Mouse (Mus musculus): ENCODE measurements around the gene Cartpt.
"Not testable (repeated sequence)": the region's sequence is repeated elsewhere in the genome, so short reads cannot be mapped to it uniquely, and the experiment has no call there.

Gene Cartpt

DNA sequence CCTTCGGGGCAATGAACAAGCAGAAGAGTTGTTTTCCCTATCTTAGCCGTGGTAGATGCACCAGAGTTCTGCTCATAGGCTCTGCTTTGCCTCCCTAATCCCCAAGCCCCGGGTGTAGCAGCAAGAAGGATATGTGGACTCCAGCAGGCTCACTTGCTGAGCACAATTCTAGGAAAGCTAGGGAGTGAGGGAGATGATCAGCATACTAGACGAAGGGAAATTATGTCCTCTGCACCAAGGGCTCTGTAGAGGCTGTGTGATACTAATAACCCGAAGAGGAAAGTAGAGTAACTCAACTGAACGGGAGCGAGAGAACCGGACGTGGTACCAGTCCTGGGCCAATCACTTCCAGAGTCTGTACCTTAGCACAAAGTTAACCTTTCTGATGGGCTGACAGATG lies at the start of gene Cartpt:
Gene Cartpt (minus strand): TSS at position 127 of the 400 bp plus-strand sequence.
- no peak for DNase-seq (ENCODE audit: low read depth, low spot score)

GRCm38 (mm10) chr13:99947417-99947816 lies 46.5 kb upstream of the Cartpt start:
- no peak for DNase-seq (ENCODE audit: low read depth, low spot score)

DNA sequence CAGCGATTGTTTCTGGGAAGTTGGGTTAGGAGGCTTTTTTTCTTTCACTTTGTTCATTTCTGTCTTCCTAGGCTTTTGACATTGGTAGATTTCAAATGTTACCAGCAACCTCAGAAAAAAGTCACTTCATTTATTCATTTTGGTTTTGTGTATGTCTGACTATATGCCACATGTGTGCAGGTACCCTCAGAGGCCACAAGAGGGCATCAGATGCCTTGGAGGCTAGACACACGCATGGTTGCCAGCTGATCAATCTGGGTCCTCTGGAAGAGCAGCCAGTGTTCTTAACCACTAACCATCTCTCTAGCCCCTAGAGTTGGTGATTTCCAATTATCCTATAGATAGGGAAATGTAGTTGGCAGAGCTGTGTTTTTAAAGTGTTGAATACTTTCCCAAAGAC lies 42.6 kb upstream of the Cartpt start:
- DNase-seq (ENCODE audit: low read depth, low spot score): no peak

DNA sequence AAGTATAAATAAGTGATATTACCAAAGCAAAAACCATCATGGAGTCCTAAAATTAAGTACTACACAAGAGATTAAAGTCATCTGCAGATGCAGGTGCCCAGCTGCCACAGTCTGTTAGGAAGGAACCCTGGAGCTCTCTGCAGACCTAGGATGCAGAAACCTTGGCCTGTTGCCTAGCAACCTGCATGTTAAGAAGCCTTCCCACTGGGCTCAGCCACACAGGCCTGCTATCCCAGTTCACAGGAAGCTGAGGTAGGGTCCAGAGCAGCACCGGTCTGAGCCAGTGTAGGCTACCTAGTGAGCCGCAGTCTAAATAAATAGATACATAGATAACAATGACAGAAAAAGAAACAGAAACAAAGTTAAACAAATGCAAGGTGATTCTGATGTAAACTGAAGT lies 39.7 kb upstream of the Cartpt start:
- peak; percentile 39 for DNase-seq (ENCODE audit: low read depth, low spot score)

DNA sequence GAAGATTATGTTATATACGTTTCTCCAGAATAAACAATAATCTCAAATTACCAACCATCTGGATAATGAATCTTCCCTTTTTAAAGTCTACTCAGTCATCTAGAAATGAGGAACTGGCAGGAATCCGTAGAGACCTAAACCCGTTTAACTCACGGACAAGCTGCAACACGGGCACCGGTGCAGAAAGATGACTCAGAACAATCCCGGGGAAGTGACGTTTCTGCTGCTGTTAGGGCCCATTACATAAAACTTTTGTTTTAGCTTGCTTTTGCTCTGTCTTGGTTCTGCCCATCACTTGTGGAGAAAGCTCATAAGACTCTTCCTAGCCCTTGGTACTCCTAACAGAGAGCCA lies 38.4 kb upstream of the Cartpt start:
- DNase-seq (ENCODE audit: low read depth, low spot score): no peak

DNA sequence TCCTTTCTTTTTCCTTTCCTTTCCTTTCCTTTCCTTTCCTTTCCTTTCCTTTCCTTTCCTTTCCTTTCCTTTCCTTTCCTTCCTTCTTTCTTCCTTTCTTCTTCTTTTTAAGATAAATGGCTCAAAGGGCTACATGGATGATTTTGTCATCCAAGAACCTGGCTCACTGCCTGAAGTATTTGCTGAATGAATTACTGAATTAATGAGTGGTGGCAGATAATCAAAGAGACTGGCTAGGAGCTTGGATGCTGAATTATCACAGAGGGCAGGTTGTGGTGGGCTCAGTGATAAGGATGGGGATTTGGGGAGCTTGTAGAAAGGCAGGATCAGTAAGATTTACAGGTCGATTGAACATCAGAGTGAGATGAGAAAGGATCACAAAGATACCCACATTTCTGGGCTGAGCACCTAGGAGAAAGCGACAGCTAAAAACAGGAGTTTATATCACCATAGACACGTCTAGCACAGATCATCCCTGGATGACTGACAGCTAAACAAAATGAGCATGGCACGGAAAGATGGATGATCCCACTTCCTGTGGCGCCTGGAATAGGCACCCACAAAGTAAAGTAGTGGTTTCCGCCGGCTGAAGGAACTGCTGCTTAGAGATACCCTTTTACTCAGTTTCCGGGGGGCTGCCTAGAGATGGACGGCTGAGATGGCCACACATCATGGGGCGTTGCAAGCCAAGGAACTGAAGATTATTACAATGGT lies 37.9 kb upstream of the Cartpt start:
- no peak for DNase-seq (ENCODE audit: low read depth, low spot score)

- DNase-seq (ENCODE audit: low read depth, low spot score): no peak
These were observed 36.9 kb upstream of the Cartpt start for GRCm38 (mm10) chr13:99937741-99938140.

DNA sequence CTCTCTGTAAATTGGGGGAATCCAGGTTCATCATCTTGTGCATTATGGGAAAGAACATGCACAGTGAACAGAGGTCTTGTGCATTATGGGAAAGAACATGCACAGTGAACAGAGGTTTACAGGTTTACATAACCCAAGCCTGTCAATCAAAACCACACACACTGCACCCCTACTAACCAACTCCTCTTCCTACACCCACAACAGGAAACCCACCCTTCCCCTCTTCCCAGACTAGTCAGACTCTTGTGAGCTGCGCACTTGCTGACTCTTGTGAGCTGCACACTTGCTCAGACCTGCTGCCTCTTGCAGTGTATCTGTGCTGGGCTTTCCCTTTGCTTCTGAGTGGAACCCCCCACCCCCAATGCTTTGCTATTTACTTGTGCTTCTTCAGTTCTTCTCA lies 31.5 kb upstream of the Cartpt start:
- no peak for DNase-seq (ENCODE audit: low read depth, low spot score)

GRCm38 (mm10) chr13:99931502-99931901 lies 30.6 kb upstream of the Cartpt start:
- DNase-seq (ENCODE audit: low read depth, low spot score): no peak

DNA sequence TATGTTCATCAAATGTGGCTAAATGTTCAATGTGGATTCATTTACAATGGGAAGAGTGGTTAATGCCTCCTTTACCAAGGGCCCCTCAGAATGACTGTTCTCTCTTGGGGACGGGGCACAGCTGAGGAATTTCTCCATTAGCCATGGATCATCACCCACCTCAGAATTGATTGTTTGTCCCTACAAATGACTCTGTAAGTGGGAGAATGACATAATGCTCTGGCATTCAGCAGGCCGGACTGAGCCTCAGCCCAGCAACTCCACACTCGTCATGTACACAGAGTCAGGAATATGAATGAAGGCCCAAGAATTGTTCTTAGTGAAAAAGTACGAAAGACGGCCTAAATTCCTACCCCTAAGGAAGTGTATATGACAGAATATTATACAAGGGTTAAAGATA lies 25.4 kb upstream of the Cartpt start:
- no peak for DNase-seq (ENCODE audit: low read depth, low spot score)

DNA sequence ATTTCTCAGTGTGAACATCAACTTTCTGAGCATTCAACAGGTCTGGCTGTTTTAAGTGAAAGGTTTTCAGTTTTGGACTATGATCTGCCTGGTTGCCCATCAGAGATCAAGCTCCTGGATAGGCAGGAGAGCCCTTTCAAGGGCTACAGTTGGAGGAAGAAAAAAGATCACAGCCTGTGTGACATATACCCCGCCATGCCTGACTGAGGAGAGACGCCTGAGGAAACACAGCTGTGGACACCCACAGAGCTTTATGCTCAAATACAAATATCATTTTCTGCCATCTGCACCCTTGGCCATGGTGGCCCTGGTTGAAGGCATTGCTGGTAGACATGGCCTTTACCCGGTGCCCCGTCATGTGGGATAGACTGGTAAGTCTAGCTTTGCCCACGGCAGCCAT lies 14.7 kb upstream of the Cartpt start:
- DNase-seq (ENCODE audit: low read depth, low spot score): no peak

- peak; percentile 61 for DNase-seq (ENCODE audit: low read depth, low spot score)
These were observed 366 bp downstream of the Cartpt start for GRCm38 (mm10) chr13:99900557-99900892.

GRCm38 (mm10) chr13:99899670-99900556 lies 978 bp downstream of the Cartpt start:
- DNase-seq (ENCODE audit: low read depth, low spot score): no peak

GRCm38 (mm10) chr13:99898816-99899215 lies 2.1 kb downstream of the Cartpt start:
- no peak for DNase-seq (ENCODE audit: low read depth, low spot score)

- no peak for DNase-seq (ENCODE audit: low read depth, low spot score)
These were observed 15.3 kb downstream of the Cartpt start for GRCm38 (mm10) chr13:99885636-99886035.

DNA sequence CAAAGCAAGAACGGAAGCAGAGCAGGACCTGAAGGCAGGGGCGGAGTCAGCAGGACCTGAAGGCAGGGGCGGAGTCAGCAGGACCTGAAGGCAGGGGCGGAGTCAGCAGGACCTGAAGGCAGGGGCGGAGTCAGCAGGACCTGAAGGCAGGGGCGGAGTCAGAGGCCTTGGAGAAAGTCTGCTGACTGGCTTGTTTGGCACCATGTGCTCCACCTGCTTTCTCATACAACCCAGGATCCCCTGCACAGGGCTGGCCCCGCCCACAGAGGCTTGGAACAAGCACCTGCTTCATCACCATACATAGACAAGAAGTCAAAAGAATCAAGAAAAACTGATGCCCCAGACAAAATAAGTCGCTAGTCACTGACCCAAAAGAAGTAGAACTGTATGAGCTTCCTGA lies 19.1 kb downstream of the Cartpt start:
- not testable (repeated sequence) for DNase-seq (ENCODE audit: low read depth, low spot score)

DNA sequence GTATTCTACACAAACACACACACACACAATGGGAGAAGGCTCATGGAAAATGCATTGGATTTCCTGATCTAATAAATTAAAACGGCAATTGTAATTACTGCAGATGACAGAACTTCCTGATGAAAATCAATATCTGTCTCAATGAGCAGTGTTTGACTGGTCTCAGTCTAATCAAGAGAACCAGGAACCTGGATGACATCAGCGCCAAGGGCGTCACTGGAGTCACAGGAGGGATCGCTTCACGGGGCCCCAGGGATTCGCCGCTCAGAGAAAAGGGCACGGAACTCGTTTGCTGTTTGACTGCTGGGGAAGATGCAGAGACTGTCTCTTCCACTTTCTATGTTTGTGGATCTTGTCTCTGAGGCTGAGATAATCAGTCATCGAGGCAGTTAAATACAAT lies 21.2 kb downstream of the Cartpt start:
- DNase-seq (ENCODE audit: low read depth, low spot score): no peak

GRCm38 (mm10) chr13:99872059-99872458 lies 28.8 kb downstream of the Cartpt start:
- DNase-seq (ENCODE audit: low read depth, low spot score): no peak

DNA sequence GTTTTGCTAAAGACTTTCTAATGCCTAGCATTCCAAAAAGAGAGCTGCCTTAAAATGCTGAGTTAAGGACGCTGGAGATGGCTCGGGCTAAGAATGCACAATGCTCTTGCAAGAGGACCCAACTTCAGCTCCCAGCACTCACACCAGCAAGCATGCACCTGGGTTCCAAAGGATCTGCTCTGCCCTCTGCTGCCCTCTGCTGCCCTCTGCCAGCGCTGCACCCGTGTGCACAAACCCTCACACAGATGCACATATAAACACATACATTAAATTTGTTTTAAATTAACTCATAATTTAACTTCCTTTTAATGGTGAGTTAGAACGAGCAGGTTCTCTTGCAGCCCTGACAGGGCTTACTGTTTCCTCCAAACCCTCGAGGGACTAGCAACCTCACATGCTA lies 32.5 kb downstream of the Cartpt start:
- no peak for DNase-seq (ENCODE audit: low read depth, low spot score)

GRCm38 (mm10) chr13:99864331-99864730 lies 36.6 kb downstream of the Cartpt start:
- DNase-seq (ENCODE audit: low read depth, low spot score): no peak

- no peak for DNase-seq (ENCODE audit: low read depth, low spot score)
These were observed 40.2 kb downstream of the Cartpt start for GRCm38 (mm10) chr13:99860670-99861069.

DNA sequence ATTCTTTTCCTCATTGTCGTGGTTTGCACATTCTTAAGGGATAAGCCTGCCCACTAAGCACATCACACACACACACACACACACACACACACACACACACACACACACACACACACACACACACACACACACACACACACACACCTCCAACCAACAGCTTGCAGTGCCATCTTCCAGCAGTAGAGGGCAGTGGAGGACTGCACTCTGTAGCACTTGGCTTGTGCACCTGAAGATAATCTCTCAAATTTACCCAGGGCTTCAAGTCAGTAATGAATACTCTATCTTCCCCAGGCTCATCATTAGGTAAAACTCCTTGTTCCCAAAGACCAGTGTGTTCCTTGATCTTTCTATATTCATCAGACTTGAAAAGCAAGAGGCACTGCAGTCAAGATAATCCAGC lies 41.8 kb downstream of the Cartpt start:
- DNase-seq (ENCODE audit: low read depth, low spot score): peak; percentile 61

GRCm38 (mm10) chr13:99857879-99858278 lies 43.0 kb downstream of the Cartpt start:
- no peak for DNase-seq (ENCODE audit: low read depth, low spot score)

All from embryo, embryonic 11.5 days (tissue).